Mouse (Mus musculus) kidney, adult 18-20 months (tissue): ENCODE data around the gene Ptma.
"Not testable (repeated sequence)": the region's sequence is repeated elsewhere in the genome, so short reads cannot be mapped to it uniquely, and the experiment has no call there.

Experiments
- DNase-seq: peaks from one replicate; pipeline ENCODE4 v3.0.0; 2021

Gene Ptma

DNA sequence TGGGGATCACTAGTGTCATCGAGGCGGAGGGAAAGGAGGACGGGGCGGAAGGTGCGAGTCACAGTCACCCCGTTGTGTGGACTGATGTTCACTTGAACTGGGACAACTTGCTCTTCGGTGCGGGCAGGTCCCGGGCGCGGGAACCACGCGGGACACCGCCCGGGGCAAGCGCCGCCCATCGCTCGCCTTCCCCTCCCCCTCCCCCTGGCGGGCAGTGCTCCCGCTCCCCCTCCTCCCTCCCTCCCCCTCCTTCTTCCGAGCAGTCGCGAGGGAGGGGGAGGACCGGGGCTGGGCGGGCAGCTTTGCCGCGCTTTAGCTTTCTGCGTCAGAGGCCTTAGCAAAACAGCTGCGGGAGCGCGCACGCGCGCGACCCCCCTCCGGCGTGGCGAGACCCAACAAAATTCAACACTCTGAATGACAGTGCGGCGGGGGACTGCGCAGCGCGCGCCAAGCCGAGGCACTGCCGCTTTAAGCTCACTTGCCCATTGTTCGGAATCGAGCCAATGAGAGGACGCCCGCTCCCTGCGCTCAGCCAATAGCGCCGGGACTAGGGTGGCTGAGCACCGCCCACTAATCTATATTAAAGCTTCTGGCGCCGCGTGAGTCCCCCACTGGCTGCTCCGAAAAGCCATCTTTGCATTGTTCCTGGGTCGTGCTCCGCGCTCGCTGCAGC lies at the start of gene Ptma:
Gene Ptma (plus strand): TSS at position 611 of the 673 bp plus-strand sequence.
- peak; percentile 97 for DNase-seq

DNA sequence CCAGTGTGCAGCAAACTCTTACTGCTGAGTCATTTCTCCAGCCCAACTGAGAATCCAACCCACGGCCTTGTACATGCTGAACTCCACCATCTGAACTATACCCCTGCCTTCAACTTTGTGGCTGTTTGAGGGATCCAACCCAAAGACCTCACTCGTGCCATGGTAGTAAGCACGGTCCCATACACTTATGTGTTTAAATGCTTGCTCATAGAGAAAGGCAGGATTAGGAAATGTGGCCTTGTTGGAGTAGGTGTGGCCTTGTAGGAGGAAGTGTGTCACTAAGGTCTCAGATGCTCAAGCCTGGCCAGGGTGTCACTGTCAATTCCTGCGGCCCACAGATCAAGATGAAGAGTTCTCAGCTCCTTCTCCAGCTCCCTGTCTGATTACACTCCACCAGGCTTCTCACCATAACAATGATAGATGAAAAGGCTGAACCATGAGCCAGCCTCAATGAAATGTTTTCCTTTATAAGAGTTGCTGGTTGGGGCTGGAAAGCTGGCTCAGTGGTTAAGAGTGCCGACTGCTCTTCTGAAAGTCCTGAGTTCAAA lies 48.7 kb upstream of the Ptma start:
- DNase-seq: no peak

DNA sequence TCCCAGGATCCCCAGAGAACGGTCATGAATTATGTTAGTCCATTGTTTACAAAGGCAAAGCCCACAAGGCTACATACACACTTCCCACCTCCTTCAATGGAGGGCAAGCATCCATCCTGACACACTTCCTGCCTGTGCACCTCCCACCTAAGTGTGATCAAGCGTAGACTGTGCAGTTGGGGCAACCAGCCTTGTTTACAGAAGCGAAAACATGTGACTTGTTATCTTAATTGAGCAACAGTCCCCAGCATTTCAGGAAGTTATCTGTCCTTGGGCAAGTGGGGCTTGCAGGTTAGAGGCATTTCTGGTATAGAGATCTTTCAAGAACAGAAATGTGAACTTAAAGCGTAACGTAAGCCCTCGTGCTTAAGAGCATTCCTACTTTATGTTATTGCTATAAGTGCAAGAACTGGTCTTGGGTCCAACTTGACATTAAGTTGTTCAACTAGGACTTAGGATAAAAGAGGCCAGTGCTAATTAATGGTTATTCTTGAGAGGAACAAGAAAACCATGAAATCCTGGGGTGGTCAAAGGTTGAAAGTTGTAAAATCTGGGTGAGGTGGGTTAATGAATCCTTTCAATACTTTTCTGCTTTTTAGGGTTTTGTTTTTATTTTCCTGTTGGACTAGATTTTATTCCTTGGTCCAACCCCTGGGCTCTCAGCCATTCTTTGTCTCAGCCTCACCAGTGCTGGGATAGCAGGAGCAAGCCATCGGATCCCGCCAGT lies 47.3 kb upstream of the Ptma start:
- no peak for DNase-seq

DNA sequence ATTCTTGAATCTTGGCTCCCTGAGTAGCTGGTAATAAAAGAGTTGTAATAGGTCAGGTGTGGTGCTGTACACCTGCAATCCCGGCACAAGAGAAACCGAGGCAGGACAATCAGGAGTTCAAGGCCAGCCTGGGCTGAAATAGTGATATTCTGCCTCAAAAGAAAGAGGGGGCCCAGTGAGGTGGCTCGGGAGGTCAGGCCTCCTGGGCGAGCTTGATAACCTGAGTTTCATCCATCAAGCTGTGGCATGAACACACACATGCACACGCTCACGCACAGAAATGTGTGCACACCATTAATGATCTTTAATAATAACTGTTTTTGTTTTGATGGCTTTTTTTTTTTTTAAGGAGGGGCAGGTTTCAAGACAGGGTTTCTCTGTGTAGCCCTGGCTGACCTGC lies 46.2 kb upstream of the Ptma start:
- no peak for DNase-seq

DNA sequence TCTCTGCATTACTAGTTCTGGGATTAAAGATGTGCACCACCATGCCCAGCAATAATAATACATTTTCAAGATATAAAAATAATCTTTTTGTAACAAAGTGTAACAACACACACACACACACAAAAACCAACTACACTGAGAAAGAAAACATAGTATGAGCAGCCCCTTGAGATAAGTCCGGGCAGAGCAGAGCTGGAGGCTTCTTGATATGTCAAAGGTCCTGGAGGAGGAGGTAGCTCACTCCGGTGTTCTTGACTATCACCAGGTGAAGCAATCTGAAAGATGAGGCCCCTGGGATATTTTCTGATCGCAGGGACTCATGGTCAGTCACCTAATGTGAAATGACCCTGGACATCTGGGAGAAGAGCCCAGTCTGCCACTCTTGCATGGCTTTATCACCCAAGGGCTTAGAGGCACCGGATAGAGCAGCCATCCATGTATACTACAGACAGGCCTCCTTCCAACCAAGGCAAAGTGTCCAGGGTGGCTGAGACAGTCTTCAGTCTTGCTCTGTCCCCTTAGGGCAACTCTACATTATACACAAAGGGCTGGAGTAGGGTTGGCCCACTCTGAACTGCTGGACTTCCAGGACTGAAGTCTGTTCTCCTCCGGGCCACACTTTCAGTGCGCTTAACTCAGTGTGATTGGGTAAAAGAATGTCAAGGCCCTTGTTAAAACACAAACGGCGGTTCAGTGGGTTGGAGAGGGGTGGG lies 45.6 kb upstream of the Ptma start:
- DNase-seq: no peak

DNA sequence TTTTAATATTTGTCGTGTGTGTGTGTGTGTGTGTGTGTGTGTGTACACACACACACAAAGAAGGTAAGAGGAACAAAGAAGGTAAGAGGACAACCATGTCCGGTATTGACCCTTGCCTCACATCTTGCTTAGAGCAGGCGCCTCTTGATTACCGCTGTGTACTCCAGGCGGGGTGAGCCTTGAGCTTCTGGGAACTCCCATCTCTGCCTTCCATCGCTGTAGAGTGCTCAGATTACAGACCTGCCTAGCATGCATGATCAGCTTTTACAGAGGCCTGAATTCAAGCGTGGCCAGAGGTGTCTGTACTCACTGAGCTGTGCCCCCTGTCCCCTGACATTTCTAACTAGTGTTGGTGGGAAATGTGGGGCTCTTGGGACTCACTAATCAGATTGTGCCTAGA lies 45.1 kb upstream of the Ptma start:
- DNase-seq: no peak

DNA sequence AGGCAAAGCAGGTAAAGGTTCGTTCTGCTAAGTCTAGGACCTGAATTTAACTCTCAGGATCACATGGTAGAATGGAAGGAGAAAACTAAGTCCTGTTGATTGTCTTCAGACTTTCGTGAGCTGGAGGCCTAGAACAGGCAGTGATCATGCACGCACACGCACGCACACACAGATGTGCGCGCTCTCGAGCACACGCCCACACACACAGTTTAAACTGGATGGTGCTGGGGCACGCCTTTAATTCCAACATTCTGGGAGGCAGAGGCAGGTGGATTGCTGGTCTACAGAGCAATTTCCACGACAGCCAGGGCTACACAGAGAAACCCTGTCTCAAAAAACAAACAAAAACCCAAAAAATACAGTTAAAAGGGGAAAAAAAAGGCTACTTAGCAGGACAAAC lies 44.2 kb upstream of the Ptma start:
- no peak for DNase-seq

DNA sequence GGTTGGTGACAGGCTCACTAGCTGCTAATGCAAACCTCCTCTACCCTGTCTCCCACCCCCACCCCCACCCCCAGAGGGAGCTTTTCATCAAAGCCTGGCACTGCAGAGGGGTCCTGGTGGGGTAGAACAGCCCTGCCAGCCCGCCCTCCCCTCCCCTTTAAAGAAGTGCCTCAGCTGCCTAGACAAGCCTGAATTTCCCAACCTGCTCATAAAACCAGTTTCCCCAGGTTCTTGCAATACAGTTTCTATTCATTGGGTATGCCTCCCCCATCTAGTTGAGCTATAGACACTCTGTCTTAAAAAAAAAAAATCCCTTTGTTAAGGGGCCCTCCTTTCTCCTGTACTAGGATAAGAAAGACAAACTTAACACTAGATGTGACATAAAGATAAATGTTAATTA lies 43.8 kb upstream of the Ptma start:
- DNase-seq: no peak

DNA sequence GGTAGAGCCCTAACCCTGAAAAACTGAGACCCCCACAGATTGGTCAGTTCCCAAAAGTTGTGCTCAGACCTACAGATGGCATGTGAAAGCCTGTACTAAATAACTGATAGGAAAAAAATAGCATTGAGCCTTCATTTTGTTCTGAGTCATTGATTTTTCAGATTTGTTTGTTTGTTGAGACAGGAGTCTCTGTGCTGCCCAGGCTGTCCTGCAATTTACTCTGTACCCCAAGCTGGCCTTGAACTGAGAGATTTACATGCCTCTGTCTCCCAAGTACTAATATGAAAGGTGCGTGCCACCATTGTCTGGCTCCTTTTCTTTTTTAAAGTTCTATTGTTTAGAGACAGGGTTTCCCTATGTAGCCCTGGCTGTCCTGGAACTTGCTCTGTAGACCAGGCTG lies 41.2 kb upstream of the Ptma start:
- DNase-seq: no peak

DNA sequence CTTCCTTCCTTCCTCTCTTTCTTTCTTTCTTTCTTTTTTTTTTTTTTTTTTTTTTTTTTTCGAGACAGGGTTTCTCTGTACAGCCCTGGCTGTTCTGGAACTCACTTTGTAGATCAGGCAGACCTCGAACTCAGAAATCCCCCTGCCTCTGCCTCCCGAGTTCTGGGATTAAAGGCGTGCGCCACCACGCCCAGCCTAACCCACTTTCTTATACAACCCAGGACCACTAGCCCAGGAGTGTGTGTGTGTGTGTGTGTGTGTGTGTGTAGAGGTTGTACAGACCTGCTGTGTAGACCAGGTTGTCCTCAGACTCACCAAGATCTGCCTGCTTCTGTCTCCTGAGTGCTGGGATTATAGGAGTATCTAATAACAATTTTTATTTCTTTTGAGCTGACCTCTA lies 40.7 kb upstream of the Ptma start:
- not testable (repeated sequence) for DNase-seq

DNA sequence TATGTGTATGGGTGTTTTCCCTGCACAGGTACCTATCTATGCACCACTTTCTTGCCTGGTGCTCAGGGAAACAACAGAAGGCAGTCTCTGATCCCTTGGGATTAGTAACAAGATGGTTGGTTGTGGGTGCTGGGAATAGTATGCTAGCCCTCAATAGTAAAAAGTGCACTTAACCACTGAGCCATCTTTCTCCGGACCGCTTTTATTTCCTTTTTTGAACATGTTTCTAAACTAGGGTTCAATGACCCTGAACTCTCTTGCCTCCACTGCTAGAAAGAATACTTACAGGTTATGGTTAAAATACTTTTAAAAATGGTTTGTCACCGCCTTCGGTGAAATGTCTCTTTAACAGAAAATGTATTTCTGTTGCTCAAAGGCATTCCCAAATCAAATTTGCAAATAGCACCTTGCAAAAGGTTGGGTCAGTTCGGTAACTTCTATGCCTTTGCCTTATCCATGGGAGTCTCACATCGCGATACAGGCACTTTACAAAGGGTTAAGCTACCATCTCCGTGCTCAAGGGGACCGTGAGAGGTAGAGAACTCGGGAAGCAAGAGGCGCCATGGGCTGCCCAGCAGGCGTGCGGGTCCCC lies 39.7 kb upstream of the Ptma start:
- no peak for DNase-seq

DNA sequence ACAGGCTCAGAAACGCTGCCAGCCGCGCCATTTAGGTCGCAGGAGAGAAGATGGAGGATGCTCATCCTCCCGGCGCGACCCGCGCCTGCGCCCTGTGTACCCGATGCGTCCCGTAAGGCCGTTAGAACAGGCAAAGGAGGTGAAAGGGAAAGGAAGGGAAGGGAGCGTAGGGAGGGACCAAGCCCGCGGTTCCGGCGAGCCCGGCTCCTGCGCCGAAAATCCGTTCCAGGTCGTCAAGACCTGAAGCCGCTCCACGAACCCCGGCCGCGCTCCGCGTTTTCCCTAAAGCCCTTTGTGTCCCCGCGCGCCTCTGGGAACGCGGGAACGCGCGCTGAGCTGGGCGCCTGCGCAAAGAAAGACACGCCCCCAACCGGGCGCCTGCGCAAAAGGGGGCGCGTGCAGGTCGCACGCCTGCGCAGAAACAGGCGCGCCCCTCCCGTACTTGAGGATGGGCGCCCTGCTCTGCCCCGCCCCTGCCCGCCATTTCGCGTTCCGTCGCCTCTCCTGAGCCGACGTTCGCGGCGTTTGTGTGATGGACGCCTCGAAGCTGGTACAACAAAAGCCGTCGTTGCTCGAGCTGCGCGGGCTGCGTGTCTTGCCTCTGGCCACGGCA lies 39.1 kb upstream of the Ptma start:
- DNase-seq: peak; percentile 100

DNA sequence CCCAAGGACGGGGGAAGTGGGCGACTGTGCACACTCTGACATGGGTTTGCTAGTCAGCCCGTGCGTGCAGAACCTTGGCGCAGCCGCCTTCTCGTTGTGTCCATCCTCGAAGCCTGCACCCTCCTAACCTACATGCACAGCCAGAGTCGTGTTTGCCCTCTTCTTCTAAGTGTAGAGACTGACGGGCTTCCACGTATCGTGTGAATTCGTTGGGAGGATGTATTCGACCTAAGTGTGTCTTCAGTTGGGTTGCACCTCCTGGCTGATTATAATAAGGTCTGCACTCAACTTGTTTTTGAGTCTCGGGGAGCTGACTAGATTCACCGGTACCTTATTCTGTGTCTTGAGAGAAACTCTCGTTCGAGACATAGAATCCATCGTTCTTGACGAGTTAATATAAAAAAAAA lies 38.6 kb upstream of the Ptma start:
- DNase-seq: no peak

DNA sequence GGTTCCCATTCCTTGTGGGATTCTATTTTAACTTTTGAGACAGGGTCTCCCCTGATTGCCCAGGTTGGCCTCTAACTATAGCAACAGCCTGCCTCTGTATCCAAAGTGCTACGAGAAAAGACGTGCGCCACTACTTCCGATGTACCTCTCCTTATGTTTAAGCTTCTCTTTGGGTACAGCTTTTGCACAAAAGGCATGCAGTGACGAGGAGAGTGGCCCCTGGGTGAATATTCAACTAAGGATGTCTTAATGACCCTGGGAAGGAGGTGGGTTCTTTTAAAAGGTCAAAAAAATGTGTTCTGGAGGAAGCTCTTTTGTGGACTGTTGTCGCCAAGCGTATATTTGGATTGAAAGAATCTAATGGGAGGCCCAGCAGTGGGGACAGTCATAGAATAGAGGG lies 38.2 kb upstream of the Ptma start:
- DNase-seq: peak; percentile 61

DNA sequence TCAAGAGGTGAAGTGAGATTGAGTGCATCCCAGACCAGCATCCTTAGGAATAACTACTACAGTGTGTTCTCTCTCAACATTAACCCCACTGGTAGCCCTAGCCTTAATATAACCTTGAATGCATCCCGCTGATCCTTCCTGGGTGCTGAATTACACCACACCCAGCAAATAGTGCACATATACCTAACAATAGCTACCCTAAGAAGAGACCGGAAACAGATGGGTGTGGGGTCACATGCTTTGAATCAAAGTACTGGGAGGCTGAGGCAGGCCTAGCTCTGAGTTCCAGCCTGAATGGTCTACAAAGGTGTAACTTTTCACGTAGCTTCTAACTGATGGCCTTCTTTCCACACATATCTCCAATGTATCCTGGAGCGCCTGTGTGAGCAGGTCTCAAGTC lies 37.8 kb upstream of the Ptma start:
- DNase-seq: no peak

DNA sequence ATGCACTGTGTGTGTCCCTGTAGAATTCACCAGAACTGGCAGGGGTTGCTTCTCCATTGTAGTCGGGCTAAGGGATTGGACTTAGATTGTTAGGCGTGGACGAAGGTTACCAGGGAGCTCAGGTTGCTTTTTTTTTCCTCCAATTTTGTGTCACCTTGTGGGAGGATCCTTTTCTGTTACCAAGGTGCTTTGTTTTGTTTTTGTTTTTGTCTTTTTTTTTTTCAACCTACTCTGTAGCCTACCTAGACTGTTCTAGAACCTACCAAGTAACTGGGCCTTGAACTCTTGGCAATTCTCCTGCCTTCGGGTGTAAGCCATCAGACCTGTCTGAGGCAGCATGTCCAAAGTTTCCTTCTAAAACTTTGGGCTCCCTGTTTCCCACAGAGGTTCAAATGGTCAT lies 36.6 kb upstream of the Ptma start:
- no peak for DNase-seq

DNA sequence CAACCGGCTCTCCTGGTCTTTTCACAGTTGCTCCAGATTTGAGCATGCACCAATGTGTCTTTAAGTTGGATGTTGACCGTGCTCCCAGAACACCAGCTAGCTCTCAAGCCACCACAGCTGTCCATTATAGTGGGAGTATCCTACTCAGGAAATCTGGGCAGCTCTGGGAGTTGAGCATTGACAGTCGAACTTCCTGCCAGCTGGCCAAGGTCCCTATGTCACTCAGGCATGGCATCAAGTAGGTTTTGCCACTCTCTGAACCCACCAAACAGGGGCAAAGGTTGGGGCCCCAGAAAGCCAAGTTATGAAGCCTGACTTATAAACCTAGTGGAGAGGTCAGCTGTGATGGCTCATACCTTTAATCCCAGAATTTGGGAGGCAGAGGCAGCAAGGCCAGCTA lies 35.8 kb upstream of the Ptma start:
- DNase-seq: peak; percentile 76

DNA sequence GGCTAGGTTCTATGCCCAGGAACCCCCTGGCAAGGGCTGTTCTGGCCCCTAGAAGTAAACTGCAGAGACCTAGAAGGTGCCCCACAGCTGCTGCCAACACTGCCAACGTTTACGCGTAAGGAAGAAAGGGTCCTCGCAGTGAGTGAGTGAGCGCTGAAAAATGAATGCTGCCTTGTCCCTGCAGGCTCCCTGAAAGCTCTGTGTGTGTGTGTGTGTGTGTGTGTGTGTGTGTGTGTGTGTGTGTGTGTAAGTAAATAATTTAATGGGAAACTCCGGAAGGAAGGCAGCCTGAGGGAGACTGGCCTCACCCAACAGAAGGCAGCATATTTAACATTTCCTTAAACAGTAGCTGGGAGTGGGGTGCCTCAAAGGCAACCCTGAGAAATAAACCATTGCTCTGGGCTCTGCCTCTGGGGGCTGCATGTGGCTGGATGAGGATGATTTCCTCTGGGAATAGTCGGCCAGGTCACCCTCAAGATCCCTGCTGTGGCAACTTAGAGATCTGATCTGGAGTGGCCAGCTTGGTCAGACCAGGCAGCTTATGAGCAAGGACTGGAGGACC lies 34.9 kb upstream of the Ptma start:
- DNase-seq: no peak

DNA sequence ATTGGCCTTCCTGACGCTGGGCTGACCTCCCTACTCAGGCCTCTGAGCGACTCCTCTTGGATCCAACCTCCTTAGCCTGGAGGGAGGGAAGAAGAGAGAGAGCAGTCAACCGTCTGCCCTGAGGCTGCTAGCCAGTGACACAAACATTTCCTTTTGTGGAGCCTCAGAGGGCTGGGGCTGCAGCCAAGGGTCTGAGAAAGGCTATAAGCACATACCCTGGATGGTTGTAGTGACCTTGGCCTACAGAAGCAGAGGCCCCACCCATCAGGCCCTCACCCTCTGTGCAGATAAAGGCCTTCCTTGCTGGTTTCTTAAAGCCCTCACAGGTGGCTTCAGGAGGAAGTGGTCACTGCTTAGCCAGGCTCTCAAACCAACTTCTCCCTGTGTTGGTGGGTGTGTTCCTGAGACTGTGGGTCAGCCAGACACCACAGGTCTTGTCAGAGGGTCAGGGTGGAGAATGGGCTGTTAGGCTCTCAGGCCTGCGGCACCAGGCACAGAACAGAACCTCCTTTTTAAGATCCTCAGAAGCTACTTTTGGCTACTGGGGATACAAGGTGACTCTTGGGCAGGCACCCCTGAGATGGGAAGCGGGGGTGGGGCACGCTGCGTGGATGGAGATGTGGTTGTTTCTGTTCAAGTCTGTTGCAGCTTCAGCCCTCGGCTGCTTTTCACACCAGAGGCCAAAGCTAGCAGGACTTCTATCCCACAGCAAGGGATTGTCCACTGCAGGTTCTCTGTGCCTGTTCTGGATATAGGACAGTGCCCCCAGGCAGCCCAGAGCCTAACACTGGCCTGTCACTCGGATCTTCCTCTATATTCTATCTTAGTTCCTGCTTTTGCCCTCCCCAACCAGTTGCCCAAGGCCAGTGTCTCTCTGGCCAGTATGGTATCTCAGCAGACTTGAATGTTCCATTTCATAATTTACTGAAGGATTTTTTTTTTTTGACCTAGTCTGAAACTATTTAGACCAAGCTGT lies 34.1 kb upstream of the Ptma start:
- peak; percentile 56 for DNase-seq

DNA sequence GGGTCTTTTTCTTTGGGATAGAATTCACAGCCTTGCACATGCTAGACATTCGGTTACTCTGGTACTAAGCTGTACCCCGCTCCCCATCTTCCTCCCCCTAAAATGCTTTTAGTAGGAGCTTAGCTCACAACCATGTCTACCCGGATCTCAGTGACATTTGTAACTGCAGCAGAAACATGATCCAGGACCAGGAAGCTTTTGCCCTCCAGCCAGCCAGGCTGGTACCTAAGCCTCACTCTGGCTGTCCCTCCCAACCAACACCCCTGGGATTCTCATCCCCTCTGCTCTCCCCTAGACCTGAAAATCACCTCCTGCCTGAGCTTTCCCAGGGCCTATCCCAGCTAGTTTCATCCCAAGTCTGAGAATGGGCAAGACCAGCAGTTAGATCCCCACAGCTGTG lies 32.7 kb upstream of the Ptma start:
- DNase-seq: no peak

DNA sequence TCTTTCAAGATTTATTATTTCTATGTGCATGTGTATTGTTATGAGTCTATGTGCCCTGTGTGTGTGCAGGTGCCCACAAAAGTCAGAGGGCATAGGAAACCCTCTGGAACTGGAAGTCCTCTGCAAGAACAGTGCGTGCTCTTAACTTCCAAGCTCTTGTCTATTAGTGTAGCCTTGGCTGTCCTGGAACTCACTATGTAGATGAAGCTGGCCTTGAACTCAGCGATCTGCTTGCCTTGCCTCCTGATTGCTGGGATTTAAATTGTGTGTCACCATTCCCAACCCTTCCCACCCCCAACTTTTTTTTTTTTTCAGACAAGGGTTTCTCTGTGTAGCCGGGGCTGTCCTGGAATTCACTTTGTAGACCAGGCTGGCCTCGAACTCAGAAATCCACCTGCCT lies 30.2 kb upstream of the Ptma start:
- no peak for DNase-seq
